Mouse (Mus musculus) bone marrow, adult 2 months (tissue): ENCODE measurements at regions not wholly inside any gene's neighbourhood (a gene's known extent, or its start where the extent isn't known, plus 50 kb on each side); places are given as distances from the start of the nearest gene placed in this dataset.

Experiments
- H3K27ac ChIP-seq: fragments of 200-500 bp; 2 replicates; pipeline ENCODE4 v1.5.1; 2012; ENCODE audit warnings: low read depth, mild to moderate bottlenecking, control low read depth, inconsistent platforms, low read length; ENCODE audit not compliant: control insufficient read depth, poor library complexity, insufficient read depth
- H3K4me1 ChIP-seq: fragments of 200-500 bp; 2 replicates; pipeline ENCODE4 v1.6.1; 2011; ENCODE audit warnings: low read length; ENCODE audit not compliant: control insufficient read depth, insufficient read depth
- H3K4me3 ChIP-seq: fragments of 200-500 bp; replicated peaks from 2 replicates; pipeline ENCODE3; 2011; ENCODE audit warnings: mild to moderate bottlenecking, low read depth, low read length, control low read depth; ENCODE audit not compliant: control insufficient read depth
- CTCF ChIP-seq: fragments of 200-500 bp; IDR thresholded peaks from 2 replicates; pipeline ENCODE4 v1.5.1; 2011; ENCODE audit warnings: low read length, control low read depth; ENCODE audit not compliant: control insufficient read depth, insufficient read depth
- POLR2A ChIP-seq: fragments of 200-500 bp; IDR thresholded peaks from 2 replicates; pipeline ENCODE4 v1.6.1; 2011; ENCODE audit warnings: low read depth, mild to moderate bottlenecking, control low read depth, low read length, borderline replicate concordance; ENCODE audit not compliant: control insufficient read depth
- WGBS: fragments of 180-500 bp; shearing (Covaris S2); methylation state at CpG from one replicate; pipeline ENCODE4 v1.1.7; 2018; 5-methylcytosine and 5-hydroxymethylcytosine counted together

DNA sequence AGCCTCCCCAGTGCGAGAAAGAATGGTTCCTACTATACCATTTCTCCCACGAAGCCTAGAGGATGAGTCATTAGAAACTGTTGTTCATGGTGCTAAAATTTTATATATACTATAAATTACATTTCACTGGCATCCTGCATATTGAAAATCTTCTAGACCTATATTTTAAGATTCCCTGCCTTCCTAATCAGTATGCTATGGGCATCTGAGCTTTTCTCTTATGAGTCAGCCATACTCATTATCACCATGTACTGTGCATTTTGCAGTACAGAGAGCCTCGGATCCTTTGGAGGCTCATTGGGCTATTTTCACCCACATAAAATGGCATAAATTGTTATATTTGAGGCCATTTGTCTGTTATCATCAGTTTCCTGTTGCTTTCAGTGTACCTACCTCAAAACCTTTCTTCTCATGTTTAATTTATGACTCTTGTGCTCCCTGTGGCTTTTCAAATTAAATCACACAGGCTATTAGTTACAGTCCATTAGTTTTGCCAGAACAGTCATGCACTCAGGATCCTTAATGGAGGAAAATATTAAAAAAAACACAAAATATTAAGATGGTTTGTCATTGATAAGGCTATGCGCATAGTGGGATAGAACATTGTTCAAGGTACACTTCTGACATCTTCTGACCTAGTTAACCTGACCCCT lies 150.1 kb upstream of the Actbl2 start:
- TF ChIP-seq POLR2A, result no peak
- no peak for TF ChIP-seq CTCF
- no peaks in the 10 kb centered on the region for H3K4me1 ChIP-seq
- no peak overlapping the region for H3K4me3 ChIP-seq
- no peak overlapping the region for H3K27ac ChIP-seq
- WGBS, result 74% methylated on average over 4 of the region's 4 CpGs

DNA sequence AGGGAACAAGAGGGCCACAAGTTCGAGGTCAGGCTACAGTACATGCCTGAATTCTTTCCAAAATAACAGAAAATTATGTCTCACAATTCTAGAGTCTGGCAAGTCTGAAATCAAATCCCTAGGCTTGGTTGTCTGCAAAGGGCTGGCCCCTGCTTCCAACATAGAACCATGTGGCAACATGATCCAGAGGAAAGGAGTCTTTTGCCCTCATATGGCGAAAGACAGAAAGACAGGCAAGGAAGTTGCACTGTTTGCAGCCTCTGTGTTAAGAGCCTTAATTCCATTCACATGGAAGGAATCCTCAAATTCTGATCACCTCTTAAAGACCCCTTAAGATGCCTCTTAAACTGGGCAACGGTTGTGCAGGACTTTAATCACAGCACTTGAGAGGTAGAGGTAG lies 123.7 kb upstream of the Actbl2 start:
- 68% methylated on average over 3 of the region's 3 CpGs for WGBS
- no peak for TF ChIP-seq POLR2A
- no peak for TF ChIP-seq CTCF
- no peaks in the 10 kb centered on the region for H3K4me1 ChIP-seq

DNA sequence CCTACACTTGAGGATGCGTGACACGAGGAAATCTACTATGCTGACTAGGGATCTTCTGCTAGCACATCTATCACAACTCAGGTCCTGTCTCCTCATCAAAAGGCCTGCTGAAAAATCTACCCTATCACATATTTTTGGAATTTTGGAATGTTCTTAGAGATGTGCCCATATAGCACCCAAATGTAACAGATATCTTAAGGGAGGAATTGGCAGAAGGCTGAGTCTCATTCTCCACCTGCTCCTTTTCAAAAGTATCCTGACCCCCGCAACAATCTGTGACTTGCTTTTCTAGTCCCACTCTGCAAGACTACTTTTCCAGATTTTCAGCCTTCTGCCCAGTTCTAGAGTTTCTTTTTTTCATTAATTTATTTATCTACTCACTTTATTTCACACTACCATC lies 118.4 kb upstream of the Actbl2 start:
- no peak for TF ChIP-seq POLR2A
- 86% methylated on average over 3 of the region's 3 CpGs for WGBS
- Histone ChIP-seq H3K4me3 (no peak overlapping the region), H3K27ac (no peak overlapping the region), H3K4me1 (no peaks in the 10 kb centered on the region)

More for the DNA sequence above, 123.7 kb upstream of the Actbl2 start:
- no peak overlapping the region for H3K4me3 ChIP-seq
- no peak overlapping the region for H3K27ac ChIP-seq

DNA sequence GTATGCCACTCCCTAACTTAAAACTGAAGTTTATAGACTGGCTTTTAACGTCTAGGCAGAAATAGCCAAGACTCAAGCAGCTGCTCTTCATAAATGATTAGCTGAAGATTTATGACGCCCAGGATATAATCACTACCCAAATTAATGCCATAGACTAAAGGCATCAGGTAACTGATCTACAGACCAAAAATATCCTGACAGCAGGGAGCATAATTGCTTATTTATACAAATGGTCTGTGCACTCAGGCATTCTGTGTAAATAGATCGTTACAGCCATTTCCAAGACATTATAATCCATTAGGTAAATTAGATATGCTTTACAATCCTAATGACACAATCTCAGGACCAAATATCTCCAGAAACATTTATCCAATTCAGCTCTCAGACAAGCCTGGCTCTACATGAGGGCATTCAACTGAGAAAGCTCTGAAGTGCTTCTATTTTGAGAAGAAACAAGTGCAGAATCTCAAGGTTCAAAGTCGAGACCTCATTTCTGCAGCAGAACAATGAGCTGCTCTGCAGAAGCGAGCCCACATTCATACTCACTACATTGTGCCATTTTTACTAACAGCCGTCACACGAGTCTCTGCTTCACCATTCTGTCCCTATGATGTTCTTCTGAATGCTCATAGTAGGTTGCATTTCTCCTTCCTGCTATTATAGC lies 111.9 kb upstream of the Actbl2 start:
- Histone ChIP-seq H3K4me3 (no peak overlapping the region), H3K27ac (no peak overlapping the region), H3K4me1 (no peaks in the 10 kb centered on the region)
- TF ChIP-seq POLR2A (no peak), CTCF (no peak)
- 80% methylated on average over 7 of the region's 7 CpGs for WGBS

DNA sequence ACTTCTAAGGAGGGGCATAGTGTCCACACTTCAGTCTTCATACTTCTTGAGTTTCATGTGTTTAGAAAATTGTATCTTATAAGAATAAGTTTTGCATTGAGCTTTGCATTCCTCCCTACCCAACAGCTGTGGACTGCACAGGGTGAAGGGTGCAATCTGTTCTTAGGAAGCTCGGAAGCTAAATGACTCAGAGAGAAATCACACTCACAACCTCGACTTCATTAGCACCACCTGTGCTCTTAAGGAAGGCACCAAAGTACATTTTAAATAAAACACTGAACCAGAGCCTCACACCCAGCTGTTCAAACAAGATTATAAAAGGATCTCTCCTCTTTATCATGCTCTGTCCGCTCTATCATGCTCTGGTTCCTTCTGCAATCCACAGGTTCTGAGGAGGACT lies 110.1 kb upstream of the Actbl2 start:
- no peak overlapping the region for H3K4me3 ChIP-seq
- no peaks in the 10 kb centered on the region for H3K4me1 ChIP-seq
- WGBS, result 73% methylated on average over 3 of the region's 3 CpGs
- TF ChIP-seq POLR2A (no peak), CTCF (no peak)
- no peak overlapping the region for H3K27ac ChIP-seq

DNA sequence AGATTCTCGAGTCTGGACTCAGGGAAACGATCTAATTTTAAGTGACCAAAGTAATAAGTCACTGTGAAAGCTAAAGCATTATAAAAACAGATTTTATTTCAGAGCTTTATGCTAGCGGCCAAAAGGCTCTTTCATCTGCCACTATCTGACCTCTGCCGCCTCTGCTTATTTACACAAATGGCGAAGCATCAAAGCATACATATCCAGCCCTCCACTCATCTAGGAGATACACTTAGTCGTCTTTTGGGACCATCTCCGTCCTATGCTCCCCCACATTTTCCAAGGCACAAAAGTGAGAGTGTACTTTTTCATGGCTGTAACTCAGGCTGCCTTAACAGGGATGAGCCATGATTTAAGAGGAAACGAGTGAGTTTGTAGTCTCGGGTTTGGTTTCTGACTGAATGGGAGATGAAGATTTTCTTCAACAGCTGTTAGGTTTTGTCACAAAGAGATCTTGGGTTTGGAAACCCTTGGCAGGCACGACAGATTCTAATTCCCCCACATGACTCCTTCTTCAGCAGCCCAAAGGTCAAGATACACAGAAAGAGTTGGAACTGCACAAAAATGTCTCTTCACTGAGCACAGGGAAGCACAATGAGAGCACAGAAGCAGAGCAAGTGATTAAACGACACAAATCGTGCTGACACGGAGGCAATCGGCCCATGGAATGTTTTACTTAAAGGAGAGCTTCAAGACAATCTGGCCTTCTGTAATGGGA lies 96.7 kb upstream of the Actbl2 start:
- no peaks in the 10 kb centered on the region for H3K4me1 ChIP-seq
- 81% methylated on average over 14 of the region's 14 CpGs for WGBS
- no peak overlapping the region for H3K4me3 ChIP-seq
- TF ChIP-seq POLR2A (no peak), CTCF (no peak)
- H3K27ac ChIP-seq, result no peak overlapping the region

DNA sequence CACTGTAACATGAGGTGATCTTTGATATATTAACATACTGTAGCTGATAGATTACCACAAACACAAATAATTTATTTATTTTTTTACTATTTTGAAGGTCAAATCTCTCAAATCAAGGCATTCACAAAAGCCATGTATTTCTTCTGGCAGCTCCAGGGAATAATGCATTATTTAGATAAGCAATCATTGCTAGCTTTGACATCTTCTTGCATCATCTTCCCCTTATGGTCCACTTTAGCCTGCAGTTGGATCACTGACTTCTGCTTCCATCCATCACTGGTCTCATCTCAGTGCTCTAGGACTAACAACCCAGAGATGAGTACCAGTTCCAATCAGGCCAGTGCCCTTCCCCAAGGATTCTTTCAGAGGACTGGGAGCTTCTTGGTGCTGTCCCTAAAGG lies 95.3 kb upstream of the Actbl2 start:
- no peak for TF ChIP-seq POLR2A
- no peak for TF ChIP-seq CTCF
- Histone ChIP-seq H3K4me1 (no peaks in the 10 kb centered on the region), H3K27ac (no peak overlapping the region), H3K4me3 (no peak overlapping the region)

DNA sequence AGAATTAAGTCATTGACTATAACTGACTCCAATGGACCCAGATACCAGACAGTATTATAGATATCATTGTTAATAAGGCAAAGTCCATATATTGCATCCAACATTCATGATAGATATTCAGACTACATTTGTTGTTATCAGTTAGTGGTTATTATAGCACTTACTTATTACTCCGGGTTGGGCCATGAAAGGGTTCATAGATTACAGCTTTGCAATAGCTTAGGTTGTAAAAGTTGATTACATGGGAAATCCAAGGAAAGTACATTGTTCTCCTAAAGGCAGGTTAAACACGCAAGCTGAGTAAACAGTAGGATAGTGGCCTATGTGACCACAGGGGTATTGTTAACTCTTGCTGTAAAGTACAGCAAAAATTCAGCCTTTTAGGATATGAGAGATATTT lies 89.3 kb upstream of the Actbl2 start:
- H3K4me1 ChIP-seq, result no peaks in the 10 kb centered on the region
- no peak overlapping the region for H3K27ac ChIP-seq
- no peak for TF ChIP-seq POLR2A
- no peak for TF ChIP-seq CTCF
- WGBS, result 85% methylated on average over 2 of the region's 2 CpGs
- no peak overlapping the region for H3K4me3 ChIP-seq
